Mouse (Mus musculus): ENCODE measurements around the gene Piezo1.

- TF ChIP-seq CTCF (IDR thresholded peaks at IDR 0.05; ENCODE audit: insufficient read depth, low read depth, low read length) (no peak), POLR2A (IDR thresholded peaks at IDR 0.05; ENCODE audit: insufficient read depth, low read depth, low read length) (no peak)
Measured at GRCm38 (mm10) chr8:122463651-122464640, 87.2 kb downstream of the Piezo1 start.

Data from olfactory bulb, adult 2 months (tissue).